Mouse (Mus musculus): ENCODE results near the gene Ptpn3. TPM values are rescaled to one million over a fixed set of nuclear protein-coding genes. Genes with fewer than 3 reads are reported as not detected.
"Not testable (repeated sequence)": the region's sequence is repeated elsewhere in the genome, so short reads cannot be mapped to it uniquely, and the experiment has no call there.

Ptpn3 gene
- polyA plus RNA-seq, 1 experiment from 2014 or later = 2.7 TPM

GRCm38 (mm10) chr4:57273532-57274502, 27.8 kb downstream of the Ptpn3 start:
- Histone ChIP-seq H3K9me3 (ENCODE audit: control insufficient read depth, low read length) (no peaks in the 10 kb centered on the region), H3K4me2 (ENCODE audit: low read depth) (no peak overlapping the region), H3K36me3 (ENCODE audit: control insufficient read depth, insufficient read depth, low read length) (no peaks in the 10 kb centered on the region), H3K4me3 (ENCODE audit: low read depth, low read length) (no peak overlapping the region), H3K9ac (ENCODE audit: low read length) (no peak overlapping the region), H3K27me3 (ENCODE audit: control insufficient read depth, insufficient read depth, low read length) (no peaks in the 10 kb centered on the region), H3K4me1 (ENCODE audit: control insufficient read depth, insufficient read depth, low read length) (peaks cover 2% of the 10 kb centered on the region; the same call in 1 of the 2 replicates), H3K27ac (ENCODE audit: low read depth, low read length) (no peak overlapping the region)
- ATAC-seq (ENCODE audit: insufficient read depth, low FRiP score, low TSS enrichment) (no peak), DNase-seq (ENCODE audit: low spot score) (no peak)
- WGBS = 56% methylated on average over 15 of the region's 15 CpGs

GRCm38 (mm10) chr4:57270991-57271390, 30.6 kb downstream of the Ptpn3 start:
- ATAC-seq (ENCODE audit: insufficient read depth, low FRiP score, low TSS enrichment) = no peak
- H3K27ac ChIP-seq (ENCODE audit: low read depth, low read length) = no peak overlapping the region

GRCm38 (mm10) chr4:57270489-57270888, 31.1 kb downstream of the Ptpn3 start:
- not testable (repeated sequence) for H3K9ac ChIP-seq (ENCODE audit: low read length); H3K4me2 ChIP-seq (ENCODE audit: low read depth); H3K9me3 ChIP-seq (ENCODE audit: control insufficient read depth, low read length); H3K4me3 ChIP-seq (ENCODE audit: low read depth, low read length); H3K36me3 ChIP-seq (ENCODE audit: control insufficient read depth, insufficient read depth, low read length); H3K27ac ChIP-seq (ENCODE audit: low read depth, low read length); H3K4me1 ChIP-seq (ENCODE audit: control insufficient read depth, insufficient read depth, low read length); DNase-seq (ENCODE audit: low spot score); H3K27me3 ChIP-seq (ENCODE audit: control insufficient read depth, insufficient read depth, low read length); ATAC-seq (ENCODE audit: insufficient read depth, low FRiP score, low TSS enrichment)
- WGBS = 90% methylated on average over 5 of the region's 5 CpGs

More at GRCm38 (mm10) chr4:57270991-57271390, 30.6 kb downstream of the Ptpn3 start:
- DNase-seq (ENCODE audit: low spot score) = no peak
- Histone ChIP-seq H3K4me2 (ENCODE audit: low read depth) (no peak overlapping the region), H3K9ac (ENCODE audit: low read length) (no peak overlapping the region), H3K9me3 (ENCODE audit: control insufficient read depth, low read length) (no peaks in the 10 kb centered on the region), H3K4me1 (ENCODE audit: control insufficient read depth, insufficient read depth, low read length) (peaks cover 2% of the 10 kb centered on the region; the same call in 1 of the 2 replicates), H3K4me3 (ENCODE audit: low read depth, low read length) (no peak overlapping the region), H3K36me3 (ENCODE audit: control insufficient read depth, insufficient read depth, low read length) (no peaks in the 10 kb centered on the region), H3K27me3 (ENCODE audit: control insufficient read depth, insufficient read depth, low read length) (no peaks in the 10 kb centered on the region)
- WGBS = 88% methylated on average over 8 of the region's 8 CpGs

- Histone ChIP-seq H3K4me1 (ENCODE audit: control insufficient read depth, insufficient read depth, low read length) (no peaks in the 10 kb centered on the region), H3K9ac (ENCODE audit: low read length) (no peak overlapping the region), H3K27me3 (ENCODE audit: control insufficient read depth, insufficient read depth, low read length) (no peaks in the 10 kb centered on the region), H3K36me3 (ENCODE audit: control insufficient read depth, insufficient read depth, low read length) (no peaks in the 10 kb centered on the region), H3K4me3 (ENCODE audit: low read depth, low read length) (no peak overlapping the region), H3K9me3 (ENCODE audit: control insufficient read depth, low read length) (no peaks in the 10 kb centered on the region), H3K4me2 (ENCODE audit: low read depth) (no peak overlapping the region), H3K27ac (ENCODE audit: low read depth, low read length) (no peak overlapping the region)
- DNase-seq (ENCODE audit: low spot score) (no peak), ATAC-seq (ENCODE audit: insufficient read depth, low FRiP score, low TSS enrichment) (no peak)
- WGBS = 91% methylated on average over 10 of the region's 10 CpGs
Observed at GRCm38 (mm10) chr4:57269344-57269743, 32.3 kb downstream of the Ptpn3 start.

- H3K27me3 ChIP-seq (ENCODE audit: control insufficient read depth, insufficient read depth, low read length) = no peaks in the 10 kb centered on the region
- H3K4me1 ChIP-seq (ENCODE audit: control insufficient read depth, insufficient read depth, low read length) = no peaks in the 10 kb centered on the region
- DNase-seq (ENCODE audit: low spot score) (no peak), ATAC-seq (ENCODE audit: insufficient read depth, low FRiP score, low TSS enrichment) (no peak)
- H3K4me2 ChIP-seq (ENCODE audit: low read depth) = no peak overlapping the region
- no peaks in the 10 kb centered on the region for H3K36me3 ChIP-seq (ENCODE audit: control insufficient read depth, insufficient read depth, low read length)
- WGBS = 86% methylated on average over 8 of the region's 8 CpGs
- H3K9me3 ChIP-seq (ENCODE audit: control insufficient read depth, low read length) = no peaks in the 10 kb centered on the region
- no peak overlapping the region for H3K9ac ChIP-seq (ENCODE audit: low read length)
- no peak overlapping the region for H3K27ac ChIP-seq (ENCODE audit: low read depth, low read length)
- no peak overlapping the region for H3K4me3 ChIP-seq (ENCODE audit: low read depth, low read length)
Observed at GRCm38 (mm10) chr4:57268330-57268729, 33.3 kb downstream of the Ptpn3 start.

GRCm38 (mm10) chr4:57266389-57266788, 35.2 kb downstream of the Ptpn3 start:
- no peak for ATAC-seq (ENCODE audit: insufficient read depth, low FRiP score, low TSS enrichment)
- Histone ChIP-seq H3K4me3 (ENCODE audit: low read depth, low read length) (no peak overlapping the region), H3K27ac (ENCODE audit: low read depth, low read length) (no peak overlapping the region), H3K9me3 (ENCODE audit: control insufficient read depth, low read length) (no peaks in the 10 kb centered on the region), H3K36me3 (ENCODE audit: control insufficient read depth, insufficient read depth, low read length) (no peaks in the 10 kb centered on the region), H3K27me3 (ENCODE audit: control insufficient read depth, insufficient read depth, low read length) (no peaks in the 10 kb centered on the region), H3K4me1 (ENCODE audit: control insufficient read depth, insufficient read depth, low read length) (no peaks in the 10 kb centered on the region), H3K4me2 (ENCODE audit: low read depth) (no peak overlapping the region), H3K9ac (ENCODE audit: low read length) (no peak overlapping the region)
- DNase-seq (ENCODE audit: low spot score) = no peak
- 83% methylated on average over 9 of the region's 9 CpGs for WGBS

GRCm38 (mm10) chr4:57263695-57264094, 37.9 kb downstream of the Ptpn3 start:
- H3K4me3 ChIP-seq (ENCODE audit: low read depth, low read length) = no peak overlapping the region
- H3K36me3 ChIP-seq (ENCODE audit: control insufficient read depth, insufficient read depth, low read length) = no peaks in the 10 kb centered on the region
- no peak overlapping the region for H3K4me2 ChIP-seq (ENCODE audit: low read depth)
- no peaks in the 10 kb centered on the region for H3K27me3 ChIP-seq (ENCODE audit: control insufficient read depth, insufficient read depth, low read length)
- no peak overlapping the region for H3K27ac ChIP-seq (ENCODE audit: low read depth, low read length)
- WGBS = 81% methylated on average over 7 of the region's 7 CpGs
- no peak for ATAC-seq (ENCODE audit: insufficient read depth, low FRiP score, low TSS enrichment)
- H3K9ac ChIP-seq (ENCODE audit: low read length) = no peak overlapping the region
- no peaks in the 10 kb centered on the region for H3K9me3 ChIP-seq (ENCODE audit: control insufficient read depth, low read length)
- DNase-seq (ENCODE audit: low spot score) = no peak
- H3K4me1 ChIP-seq (ENCODE audit: control insufficient read depth, insufficient read depth, low read length) = 0 out of 2 replicates have a peak, but pooled peaks cover under 1% of the 10 kb centered on the region

GRCm38 (mm10) chr4:57263061-57263685, 38.5 kb downstream of the Ptpn3 start:
- Histone ChIP-seq H3K4me3 (ENCODE audit: low read depth, low read length) (no peak overlapping the region), H3K9ac (ENCODE audit: low read length) (no peak overlapping the region), H3K9me3 (ENCODE audit: control insufficient read depth, low read length) (no peaks in the 10 kb centered on the region), H3K4me2 (ENCODE audit: low read depth) (no peak overlapping the region), H3K36me3 (ENCODE audit: control insufficient read depth, insufficient read depth, low read length) (no peaks in the 10 kb centered on the region), H3K4me1 (ENCODE audit: control insufficient read depth, insufficient read depth, low read length) (peaks cover 4% of the 10 kb centered on the region; the same call in 1 of the 2 replicates), H3K27me3 (ENCODE audit: control insufficient read depth, insufficient read depth, low read length) (no peaks in the 10 kb centered on the region), H3K27ac (ENCODE audit: low read depth, low read length) (no peak overlapping the region)
- ATAC-seq (ENCODE audit: insufficient read depth, low FRiP score, low TSS enrichment) = no peak
- DNase-seq (ENCODE audit: low spot score) = no peak
- 77% methylated on average over 8 of the region's 8 CpGs for WGBS

Measured in neural tube, embryonic 11.5 days (tissue).